Mouse (Mus musculus) spleen, postnatal 10 days (tissue): Measurements from ENCODE around the gene Prx.

Source experiments
- DNase-seq, 2 experiments: peaks; one replicate each; pipeline ENCODE4 v3.0.0; 2021 to 2022; ENCODE audit warnings: low spot score in 2 of 2

Gene Prx

GRCm38 (mm10) chr7:27499036-27499435 is at the start of gene Prx:
Gene Prx, plus strand, starts transcription at chr7:27499324.
- no peak for DNase-seq

- no peak for DNase-seq
Observed at GRCm38 (mm10) chr7:27451359-27451758, 47.8 kb upstream of the Prx start.

DNA sequence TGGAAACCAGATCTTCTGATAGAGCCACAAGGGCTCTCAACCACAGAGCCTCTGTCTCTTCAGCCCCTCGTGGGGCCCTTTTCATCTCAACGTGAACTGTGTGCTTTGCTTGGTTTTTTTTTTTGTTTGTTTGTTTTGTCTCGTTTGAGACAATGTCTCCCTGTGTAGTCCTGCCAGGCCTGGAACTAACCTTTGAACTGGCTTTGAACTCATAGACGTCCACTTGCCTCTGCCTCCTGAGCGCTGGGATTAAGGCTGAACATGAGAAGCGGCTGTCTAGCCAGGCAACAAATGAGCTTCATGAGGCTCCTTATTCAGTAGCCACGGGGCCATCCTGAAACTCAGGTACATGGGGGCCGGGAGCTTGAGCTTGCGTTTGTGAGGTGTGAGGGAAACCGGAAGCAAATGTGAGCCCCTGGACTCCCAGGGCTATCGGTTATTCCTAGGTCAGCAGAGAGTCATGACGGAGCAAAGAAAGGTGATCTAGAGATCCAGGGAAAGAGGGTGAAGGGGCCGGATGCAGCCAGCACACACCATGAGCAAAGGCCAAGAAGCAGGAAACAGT is 46.8 kb upstream of the Prx start:
- DNase-seq: no peak

DNA sequence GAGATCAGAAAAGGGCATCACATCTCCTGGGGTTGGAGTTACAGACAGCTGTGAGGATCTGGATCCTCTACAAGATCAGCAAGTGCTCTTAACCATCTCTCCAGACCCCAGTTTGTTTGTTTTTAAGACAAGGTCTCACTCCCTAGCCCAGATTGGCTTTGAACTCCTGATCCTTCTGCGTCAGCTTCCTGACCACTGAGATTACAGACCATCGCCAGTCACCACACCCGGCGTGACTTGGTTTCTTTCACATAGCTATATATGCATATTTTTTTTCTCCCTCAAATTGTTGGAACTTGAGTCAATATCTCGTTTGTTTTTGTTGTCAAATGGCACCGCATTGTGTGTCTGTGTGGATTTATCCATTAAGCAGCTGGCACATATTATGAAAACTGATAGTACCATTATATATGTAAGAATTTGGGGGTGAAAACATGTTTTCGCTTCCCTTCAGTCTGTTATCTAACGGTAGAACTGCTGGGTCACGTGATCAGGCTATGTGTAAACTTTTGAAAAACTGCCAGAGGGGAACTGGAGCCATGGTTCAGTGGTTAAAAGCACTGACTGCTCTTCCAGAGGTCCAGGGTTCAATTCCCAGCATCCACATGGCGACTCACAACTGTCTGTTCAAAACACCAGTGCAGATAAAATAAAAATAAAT is 44.5 kb upstream of the Prx start:
- peak in 1 of 2 experiments; percentile 65 for DNase-seq

- DNase-seq: no peak
Observed at GRCm38 (mm10) chr7:27455273-27455672, 43.9 kb upstream of the Prx start.

DNA sequence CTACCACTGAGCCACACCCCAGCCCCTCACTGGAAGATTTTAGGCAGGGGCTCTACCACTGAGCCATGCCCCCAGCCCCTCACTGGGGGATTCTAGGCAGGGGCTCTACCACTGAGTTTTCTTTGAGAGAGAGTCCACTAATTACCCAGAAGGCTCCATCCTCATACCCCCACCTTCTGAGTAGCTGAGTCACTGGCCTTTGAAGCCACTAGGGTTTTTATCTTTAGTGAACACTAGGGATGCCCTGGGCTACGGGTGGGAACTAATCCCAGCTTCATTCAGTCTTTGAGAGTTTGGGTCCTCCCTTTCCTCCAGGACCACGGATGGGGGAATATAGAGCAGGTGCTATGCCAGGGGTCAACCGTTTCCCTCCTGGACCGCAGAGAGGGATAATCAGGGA is 40.5 kb upstream of the Prx start:
- DNase-seq: no peak

DNA sequence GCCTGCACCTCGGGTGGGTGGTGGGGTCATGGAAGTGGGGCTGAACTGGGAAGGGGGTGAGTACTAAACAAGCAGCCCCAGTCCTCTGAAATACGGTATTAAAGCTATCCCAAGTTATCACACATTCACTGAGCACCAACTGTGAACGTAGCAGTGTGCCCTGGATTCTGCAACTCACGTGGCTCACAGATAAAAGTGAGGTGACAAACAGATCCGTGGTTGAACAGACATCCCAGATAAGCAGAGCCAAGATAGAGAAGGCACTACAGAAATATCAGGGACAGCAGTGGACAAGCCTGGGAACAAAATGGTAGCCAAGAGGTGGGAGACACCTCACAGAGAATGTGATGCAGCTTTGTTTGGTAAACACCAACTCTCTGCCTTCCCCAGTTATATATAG is 39.5 kb upstream of the Prx start:
- no peak for DNase-seq

DNA sequence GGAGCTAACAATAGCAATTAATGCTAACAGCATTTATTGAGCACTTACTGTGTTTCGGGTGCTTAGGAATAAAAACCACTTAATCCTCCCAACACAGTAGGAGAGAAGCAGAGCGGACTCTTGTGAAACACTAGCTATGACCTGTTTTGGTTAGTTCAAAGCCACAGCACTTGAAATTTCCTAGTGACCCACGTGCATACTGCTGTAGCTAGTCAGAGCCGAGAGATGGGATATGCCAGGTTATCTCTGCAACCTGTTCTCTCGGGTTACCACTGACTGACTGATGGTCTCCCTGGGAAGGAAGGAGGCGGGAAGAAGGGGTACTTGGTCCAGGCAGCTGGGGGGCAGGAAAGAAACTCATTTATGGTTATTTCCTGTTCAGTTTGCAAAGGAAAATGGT is 38.6 kb upstream of the Prx start:
- no peak for DNase-seq

GRCm38 (mm10) chr7:27467648-27468047 is 31.5 kb upstream of the Prx start:
- DNase-seq: no peak

- DNase-seq: no peak
Observed at GRCm38 (mm10) chr7:27471390-27472120, 27.6 kb upstream of the Prx start.

DNA sequence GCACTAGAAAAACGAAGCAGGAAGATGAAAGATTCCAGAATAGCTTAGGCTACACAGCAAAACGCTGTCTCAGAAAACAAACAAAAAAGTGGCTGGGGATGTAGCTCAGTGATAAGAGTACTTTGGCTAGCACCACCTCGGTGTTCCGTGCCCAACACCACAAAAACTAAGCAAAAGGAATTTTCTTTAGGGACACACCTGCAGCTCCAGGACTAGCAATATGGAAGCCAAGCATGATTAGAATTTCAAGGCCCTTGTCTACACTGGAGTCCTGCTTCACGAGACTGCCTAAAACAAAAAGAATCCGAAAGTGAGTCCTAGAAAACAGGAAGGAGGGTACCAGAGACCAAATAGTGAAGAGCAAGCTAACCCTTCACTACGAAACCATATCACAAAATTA is 26.5 kb upstream of the Prx start:
- DNase-seq: peak in 1 of 2 experiments; percentile 57

GRCm38 (mm10) chr7:27473156-27473834 is 25.8 kb upstream of the Prx start, which contains the start of gene Sertad3:
Gene Sertad3, plus strand, starts transcription at chr7:27473768.
- peak; percentile 98 to 99 for DNase-seq

DNA sequence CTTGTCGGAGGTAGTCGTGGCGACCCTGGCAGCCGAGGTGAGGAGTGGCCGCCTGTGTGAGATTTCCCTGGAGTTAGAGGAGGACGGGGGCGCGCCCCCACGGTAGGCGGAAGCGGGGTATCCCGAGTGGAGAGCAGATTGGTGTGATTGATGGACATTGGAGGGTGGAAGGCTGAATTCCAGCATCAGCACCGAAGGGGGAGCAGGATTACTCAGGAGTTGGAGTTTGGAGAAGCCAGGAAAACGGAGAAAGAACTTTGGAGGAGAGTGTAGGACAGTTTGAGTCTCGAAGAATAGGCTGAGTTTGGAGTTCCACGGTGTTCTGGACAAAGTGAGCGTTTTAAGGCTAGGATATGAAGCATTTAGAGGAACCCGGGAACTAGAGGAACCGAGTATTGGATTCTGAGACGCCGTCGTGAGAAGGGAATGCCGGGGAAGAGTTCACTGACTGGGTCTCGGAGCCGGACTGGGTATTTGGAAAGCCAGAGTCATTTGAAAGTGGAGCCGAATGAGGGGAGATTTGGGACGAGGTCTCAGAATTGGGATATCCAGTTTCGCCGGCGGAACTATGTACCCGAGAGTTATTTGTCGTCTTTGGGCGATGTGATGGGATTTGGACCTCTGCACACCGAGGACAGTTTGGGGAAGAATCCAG is 25.2 kb upstream of the Prx start:
- DNase-seq: no peak

- peak; percentile 94 to 99 for DNase-seq
Observed at GRCm38 (mm10) chr7:27474490-27474954, 24.6 kb upstream of the Prx start.

- peak in 1 of 2 experiments; percentile 9 for DNase-seq
Observed at GRCm38 (mm10) chr7:27475596-27475995, 23.5 kb upstream of the Prx start.

DNA sequence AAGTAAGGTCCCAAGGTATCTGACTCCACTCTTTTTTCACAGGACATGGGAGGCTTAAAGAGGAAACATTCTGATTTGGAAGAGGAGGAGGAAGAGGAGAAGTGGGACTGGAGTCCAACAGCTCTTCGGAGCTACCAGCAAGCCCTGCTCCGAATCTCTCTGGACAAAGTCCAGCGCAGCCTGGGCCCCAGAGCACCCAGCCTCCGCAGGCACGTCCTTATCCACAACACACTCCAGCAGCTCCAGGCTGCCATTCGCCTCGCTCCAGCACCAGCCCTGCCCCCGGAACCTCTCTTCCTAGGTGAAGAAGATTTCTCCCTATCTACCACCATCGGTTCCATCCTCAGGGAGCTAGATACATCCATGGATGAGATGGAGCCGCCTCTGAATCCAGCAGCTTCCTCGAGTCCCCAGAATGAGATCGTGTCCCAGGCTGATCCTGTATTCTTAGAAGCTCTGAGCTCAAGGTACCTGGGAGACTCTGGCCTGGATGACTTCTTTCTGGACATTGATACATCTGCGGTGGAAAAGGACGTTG is 23.0 kb upstream of the Prx start:
- DNase-seq: peak in 1 of 2 experiments; percentile 3

DNA sequence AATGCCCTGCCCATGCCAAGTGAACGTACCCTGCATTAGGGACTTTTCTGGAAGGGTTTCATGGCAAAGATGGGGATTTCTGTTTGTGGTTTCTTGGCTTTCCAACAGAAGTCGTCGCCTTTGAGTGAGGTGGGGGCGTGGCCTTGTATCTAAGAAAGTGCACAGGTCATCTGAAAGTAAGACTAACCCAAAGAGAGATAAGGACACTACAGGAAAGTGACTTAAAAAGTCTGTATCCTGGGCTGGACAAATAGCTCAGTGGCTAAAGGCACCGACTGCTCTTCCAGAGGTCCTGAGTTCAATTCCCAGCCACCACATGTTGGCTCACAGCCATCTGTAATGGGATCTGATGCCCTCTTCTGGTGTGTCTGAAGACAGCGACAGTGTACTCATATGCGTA is 20.6 kb upstream of the Prx start:
- no peak for DNase-seq

GRCm38 (mm10) chr7:27479750-27480149 is 19.4 kb upstream of the Prx start:
- DNase-seq: no peak

DNA sequence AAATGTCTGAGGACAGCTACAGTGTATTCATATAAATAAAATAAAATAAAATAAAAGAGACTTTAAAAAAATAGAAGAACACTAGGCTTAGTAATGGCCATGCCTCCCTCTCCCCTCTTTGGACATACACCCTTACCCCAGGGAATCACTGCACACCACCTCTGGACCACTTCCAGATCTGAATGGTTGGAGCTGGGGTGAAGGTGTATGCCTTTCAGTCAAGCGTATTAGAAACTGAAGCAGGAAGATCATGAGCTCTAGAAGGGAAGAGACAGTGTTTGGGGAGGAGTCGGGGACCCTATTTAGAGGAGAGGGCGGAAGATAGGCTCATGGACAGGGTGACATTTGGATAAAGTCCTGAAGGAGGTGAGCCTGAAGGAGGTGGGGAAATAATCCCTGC is 18.6 kb upstream of the Prx start:
- no peak for DNase-seq

- peak in 1 of 2 experiments; percentile 7 for DNase-seq
Observed at GRCm38 (mm10) chr7:27480927-27481626, 18.0 kb upstream of the Prx start.

DNA sequence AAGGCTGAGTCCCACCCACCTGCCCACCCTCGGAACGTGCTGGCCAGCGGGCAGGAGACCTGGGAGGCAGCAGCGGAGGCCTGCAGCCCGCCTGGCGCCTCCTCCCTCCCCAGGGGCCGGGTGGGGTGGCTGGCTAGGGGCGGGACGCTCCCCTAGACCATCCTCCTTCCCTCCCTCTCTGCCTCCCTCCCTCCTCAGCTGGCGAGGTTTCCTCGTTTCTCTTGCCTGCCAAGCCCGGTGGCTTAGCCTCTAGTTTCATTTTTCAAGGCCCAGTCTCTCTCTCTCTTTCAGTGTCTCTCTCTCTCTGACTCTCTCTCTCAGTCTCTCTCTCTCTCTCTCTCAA is 17.5 kb upstream of the Prx start:
- peak; percentile 76 to 84 for DNase-seq
